Mouse (Mus musculus) limb, embryonic 11.5 days (tissue): Measurements from ENCODE around the gene Lim2. TPM values are rescaled to one million over a fixed set of nuclear protein-coding genes. Genes with fewer than 3 reads are reported as not detected.

Experiments used
- ATAC-seq: fragments of 200-750 bp; cut with Nextera tagmentation; 2 replicates; pipeline ENCODE4 v1.8.0; 2017; ENCODE audit warnings: low read depth; ENCODE audit not compliant: insufficient number of reproducible peaks, low FRiP score, low TSS enrichment
- DNase-seq: peaks from one replicate; pipeline ENCODE4 v3.0.0-alpha.2; 2015; ENCODE audit warnings: low spot score
- H3K27ac ChIP-seq: fragments of 300-500 bp; sonication (generic); replicated peaks from 2 replicates; pipeline ENCODE4 v1.5.1; 2014; ENCODE audit warnings: low read depth, mild to moderate bottlenecking, low read length
- H3K27me3 ChIP-seq: fragments of 300-500 bp; sonication (generic); 2 replicates; pipeline ENCODE4 v1.6.1; 2014; ENCODE audit warnings: mild to moderate bottlenecking, low read length, mixed read lengths; ENCODE audit not compliant: control insufficient read depth, insufficient read depth
- H3K36me3 ChIP-seq: fragments of 300-500 bp; sonication (generic); 2 replicates; pipeline ENCODE4 v1.6.1; 2014; ENCODE audit warnings: mild to moderate bottlenecking, low read length, moderate library complexity, mixed read lengths; ENCODE audit not compliant: control insufficient read depth, insufficient read depth
- H3K4me1 ChIP-seq: fragments of 300-500 bp; sonication (generic); 2 replicates; pipeline ENCODE4 v1.6.1; 2014; ENCODE audit warnings: low read length, mixed read lengths; ENCODE audit not compliant: control insufficient read depth, insufficient read depth
- H3K4me2 ChIP-seq: fragments of 300-500 bp; sonication (generic); 2 replicates; pipeline ENCODE4 v1.6.1; 2014; ENCODE audit warnings: low read depth, mild to moderate bottlenecking, moderate library complexity; ENCODE audit not compliant: severe bottlenecking
- H3K4me3 ChIP-seq: fragments of 300-500 bp; sonication (generic); 2 replicates; pipeline ENCODE4 v1.5.1; 2014; ENCODE audit warnings: low read depth, low read length
- H3K9ac ChIP-seq: fragments of 300-500 bp; sonication (generic); 2 replicates; pipeline ENCODE4 v1.6.1; 2014; ENCODE audit warnings: mild to moderate bottlenecking, low read length
- H3K9me3 ChIP-seq: fragments of 300-500 bp; sonication (generic); 2 replicates; pipeline ENCODE4 v1.6.1; 2016; ENCODE audit warnings: low read length; ENCODE audit not compliant: control insufficient read depth
- WGBS: fragments of 180-500 bp; shearing (Covaris S2); extraction: QIAGEN DNeasy Blood & Tissue Kit; methylation state at CpG from one replicate; pipeline ENCODE4 v1.1.7; 2014; 5-methylcytosine and 5-hydroxymethylcytosine counted together
- polyA plus RNA-seq: library from polyadenylated mRNA; unstranded; fragments of >200 nt; fragmentation: Nextera tagmentation; extraction: Ambion mirVana; gene quantifications from 2 replicates; pipeline ENCODE4 v1.2.1, GENCODE M21; 2014

Lim2 gene
- polyA plus RNA-seq, 1 experiment from 2014 or later = not detected

- peak; percentile 85 for DNase-seq
- peak overlapping the region; percentile 30 for H3K4me3 ChIP-seq
- H3K4me2 ChIP-seq = peak overlapping the region; percentile 54
- no peaks in the 10 kb centered on the region for H3K9me3 ChIP-seq
- H3K27me3 ChIP-seq = peaks cover 2% of the 10 kb centered on the region; the same call in 1 of the 2 replicates
- no peak overlapping the region for H3K27ac ChIP-seq
- H3K9ac ChIP-seq = no peak overlapping the region; the same call in 1 of the 2 replicates
- under 1% methylated on average over 33 of the region's 33 CpGs for WGBS
- H3K36me3 ChIP-seq = no peaks in the 10 kb centered on the region
- ATAC-seq = peak; percentile 33
- H3K4me1 ChIP-seq = no peaks in the 10 kb centered on the region
Measured at GRCm38 (mm10) chr7:43466099-43466694, 38.7 kb downstream of the Lim2 start.

GRCm38 (mm10) chr7:43470373-43470772 lies 42.9 kb downstream of the Lim2 start:
- H3K9ac ChIP-seq = no peak overlapping the region
- no peaks in the 10 kb centered on the region for H3K4me1 ChIP-seq
- no peak overlapping the region for H3K4me3 ChIP-seq
- H3K4me2 ChIP-seq = no peak overlapping the region
- H3K9me3 ChIP-seq = no peaks in the 10 kb centered on the region
- DNase-seq = peak; percentile 78
- no peak for ATAC-seq
- 44% methylated on average over 8 of the region's 8 CpGs for WGBS
- H3K27me3 ChIP-seq = peaks cover 11% of the 10 kb centered on the region; the same call in 1 of the 2 replicates
- no peaks in the 10 kb centered on the region for H3K36me3 ChIP-seq
- no peak overlapping the region for H3K27ac ChIP-seq

DNA sequence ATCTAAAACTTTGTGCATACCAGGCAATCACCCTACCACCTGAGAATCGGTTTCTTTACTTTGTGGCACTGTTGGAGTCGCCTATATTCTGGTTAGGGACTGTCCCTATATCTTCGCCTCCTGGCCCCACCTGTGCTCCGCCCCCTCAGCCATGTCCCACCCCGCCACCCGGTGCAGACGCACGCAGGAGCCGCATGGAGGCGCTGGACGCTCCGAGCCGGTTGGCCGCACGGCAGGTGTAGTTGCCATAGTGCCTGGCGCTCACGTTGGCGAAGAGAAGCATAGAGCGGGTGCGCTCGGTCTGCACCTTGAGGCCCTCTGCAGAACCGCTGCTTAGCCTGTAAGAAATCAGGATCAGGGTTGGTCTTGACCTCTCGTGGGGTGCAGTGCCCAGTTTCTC lies 48.2 kb downstream of the Lim2 start:
- Histone ChIP-seq H3K4me1 (no peaks in the 10 kb centered on the region), H3K4me2 (no peak overlapping the region), H3K9me3 (no peaks in the 10 kb centered on the region), H3K36me3 (no peaks in the 10 kb centered on the region), H3K9ac (no peak overlapping the region), H3K4me3 (no peak overlapping the region), H3K27ac (no peak overlapping the region), H3K27me3 (peaks cover 39% of the 10 kb centered on the region)
- DNase-seq = peak; percentile 34
- ATAC-seq = no peak
- 5% methylated on average over 23 of the region's 23 CpGs for WGBS

DNA sequence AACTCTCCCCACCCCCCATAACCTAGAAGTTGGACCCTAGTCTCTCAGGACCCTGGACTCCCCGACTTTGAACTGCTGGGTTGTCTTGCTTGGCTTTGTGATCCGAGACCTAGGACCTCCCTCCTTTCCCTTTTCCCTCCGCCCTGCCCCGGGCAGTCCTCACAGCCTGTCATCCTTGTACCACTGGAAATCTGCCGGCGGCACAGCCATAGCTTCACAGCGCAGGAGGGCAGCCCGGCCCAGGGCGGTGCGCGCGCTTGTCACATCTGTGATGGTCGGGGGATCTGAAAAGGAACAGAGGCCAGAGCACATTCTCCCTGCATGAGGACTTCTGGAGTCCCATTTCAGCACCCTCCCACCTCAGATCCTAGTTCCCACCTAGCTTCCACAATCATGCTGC lies 48.9 kb downstream of the Lim2 start:
- Histone ChIP-seq H3K27me3 (peaks cover 39% of the 10 kb centered on the region), H3K4me3 (no peak overlapping the region), H3K4me1 (no peaks in the 10 kb centered on the region), H3K27ac (no peak overlapping the region), H3K9ac (no peak overlapping the region), H3K9me3 (no peaks in the 10 kb centered on the region), H3K4me2 (no peak overlapping the region), H3K36me3 (no peaks in the 10 kb centered on the region)
- DNase-seq (no peak), ATAC-seq (0 out of 2 replicates have a peak, but pooled peaks have one; percentile 27)
- WGBS = 4% methylated on average over 13 of the region's 13 CpGs

DNA sequence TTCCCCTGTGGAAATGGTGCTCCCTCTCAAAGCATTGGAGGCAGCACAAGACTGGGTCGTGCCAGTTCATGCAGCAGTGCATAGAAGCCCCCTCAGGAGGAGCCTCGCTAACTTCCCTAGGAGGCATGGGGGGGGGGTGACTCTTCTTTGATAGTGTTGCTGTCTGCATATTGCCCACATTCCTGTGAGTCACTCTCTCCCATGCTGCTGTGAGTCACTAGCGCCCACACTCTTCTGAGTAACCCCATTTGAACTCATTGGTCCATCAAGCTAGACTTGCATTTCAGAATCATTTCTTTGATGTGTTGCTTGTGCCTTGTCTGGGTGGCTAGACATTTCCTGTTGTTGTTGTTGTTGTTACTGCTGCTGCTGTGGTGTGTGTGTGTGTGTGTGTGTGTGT lies 53.7 kb downstream of the Lim2 start:
- H3K36me3 ChIP-seq = no peaks in the 10 kb centered on the region

GRCm38 (mm10) chr7:43482090-43482716 lies 54.7 kb downstream of the Lim2 start:
- ATAC-seq (0 out of 2 replicates have a peak, but pooled peaks have one; percentile 26), DNase-seq (no peak)
- no peak overlapping the region for H3K9ac ChIP-seq
- no peak overlapping the region for H3K27ac ChIP-seq
- no peak overlapping the region for H3K4me3 ChIP-seq
- no peaks in the 10 kb centered on the region for H3K4me1 ChIP-seq
- H3K27me3 ChIP-seq = peaks cover 13% of the 10 kb centered on the region
- 68% methylated on average over 8 of the region's 8 CpGs for WGBS
- H3K4me2 ChIP-seq = no peak overlapping the region
- H3K36me3 ChIP-seq = no peaks in the 10 kb centered on the region
- no peaks in the 10 kb centered on the region for H3K9me3 ChIP-seq

More for the DNA sequence above, 53.7 kb downstream of the Lim2 start:
- H3K27me3 ChIP-seq = peaks cover 23% of the 10 kb centered on the region
- WGBS = 56% methylated on average over 3 of the region's 3 CpGs
- H3K9me3 ChIP-seq = no peaks in the 10 kb centered on the region
- H3K9ac ChIP-seq = no peak overlapping the region
- ATAC-seq (no peak), DNase-seq (no peak)
- H3K4me1 ChIP-seq = no peaks in the 10 kb centered on the region
- no peak overlapping the region for H3K4me2 ChIP-seq
- H3K27ac ChIP-seq = no peak overlapping the region
- H3K4me3 ChIP-seq = no peak overlapping the region

DNA sequence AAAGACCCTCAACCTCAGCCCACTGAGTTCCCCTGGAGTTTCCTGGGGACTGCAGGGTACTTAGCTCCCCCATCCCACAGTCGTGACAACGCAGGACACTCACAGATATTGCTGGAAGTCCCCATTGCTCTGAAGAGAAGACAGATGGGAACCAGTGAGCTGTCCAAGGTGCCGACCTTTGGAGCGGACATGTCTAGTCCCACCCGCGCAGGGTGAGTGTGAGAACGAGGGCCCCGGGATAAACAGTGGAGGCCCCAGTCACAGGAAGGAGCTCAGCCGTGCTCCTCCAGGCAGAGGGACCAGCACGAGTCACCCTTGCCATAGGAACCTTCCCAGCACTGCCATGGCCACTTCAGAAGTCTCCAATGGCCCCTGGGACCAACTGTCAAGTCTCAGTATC lies 55.8 kb downstream of the Lim2 start:
- Histone ChIP-seq H3K4me1 (no peaks in the 10 kb centered on the region), H3K9ac (no peak overlapping the region), H3K27ac (no peak overlapping the region), H3K36me3 (no peaks in the 10 kb centered on the region), H3K9me3 (no peaks in the 10 kb centered on the region), H3K4me2 (no peak overlapping the region), H3K27me3 (peaks cover 4% of the 10 kb centered on the region; the same call in 1 of the 2 replicates), H3K4me3 (no peak overlapping the region)
- WGBS = 11% methylated on average over 10 of the region's 10 CpGs
- DNase-seq (peak; percentile 48), ATAC-seq (no peak)
